Mouse (Mus musculus) C2C12 (cell line): Measurements from ENCODE around the gene Fam20c.

Experiments
- CEBPB ChIP-seq: IDR thresholded peaks from one replicate; pipeline ENCODE4 v1.6.1; 2011; ENCODE audit warnings: low read depth, mild to moderate bottlenecking, control low read depth, moderate library complexity
- CTCF ChIP-seq: IDR thresholded peaks from one replicate; pipeline ENCODE4 v1.5.1; 2011; ENCODE audit not compliant: control insufficient read depth, insufficient read depth, insufficient read length
- FOSL1 ChIP-seq: IDR thresholded peaks from one replicate; pipeline ENCODE4 v1.8.0; 2011; ENCODE audit warnings: mild to moderate bottlenecking, low read length; ENCODE audit not compliant: poor library complexity, insufficient read depth, severe bottlenecking
- MAX ChIP-seq: IDR thresholded peaks from one replicate; pipeline ENCODE4 v1.6.1; 2011; ENCODE audit warnings: mild to moderate bottlenecking, control low read depth
- MYOD1 ChIP-seq: IDR thresholded peaks from one replicate; pipeline ENCODE4 v1.6.1; 2011; ENCODE audit warnings: low read depth; ENCODE audit not compliant: control insufficient read depth, insufficient read length
- MYOG ChIP-seq: IDR thresholded peaks from one replicate; pipeline ENCODE4 v1.6.1; 2011; ENCODE audit not compliant: control insufficient read depth, insufficient read length; ENCODE audit errors: extremely low read depth
- USF1 ChIP-seq: IDR thresholded peaks from one replicate; pipeline ENCODE4 v1.6.1; 2011; ENCODE audit warnings: low read depth, mild to moderate bottlenecking, control low read depth, moderate library complexity

DNA sequence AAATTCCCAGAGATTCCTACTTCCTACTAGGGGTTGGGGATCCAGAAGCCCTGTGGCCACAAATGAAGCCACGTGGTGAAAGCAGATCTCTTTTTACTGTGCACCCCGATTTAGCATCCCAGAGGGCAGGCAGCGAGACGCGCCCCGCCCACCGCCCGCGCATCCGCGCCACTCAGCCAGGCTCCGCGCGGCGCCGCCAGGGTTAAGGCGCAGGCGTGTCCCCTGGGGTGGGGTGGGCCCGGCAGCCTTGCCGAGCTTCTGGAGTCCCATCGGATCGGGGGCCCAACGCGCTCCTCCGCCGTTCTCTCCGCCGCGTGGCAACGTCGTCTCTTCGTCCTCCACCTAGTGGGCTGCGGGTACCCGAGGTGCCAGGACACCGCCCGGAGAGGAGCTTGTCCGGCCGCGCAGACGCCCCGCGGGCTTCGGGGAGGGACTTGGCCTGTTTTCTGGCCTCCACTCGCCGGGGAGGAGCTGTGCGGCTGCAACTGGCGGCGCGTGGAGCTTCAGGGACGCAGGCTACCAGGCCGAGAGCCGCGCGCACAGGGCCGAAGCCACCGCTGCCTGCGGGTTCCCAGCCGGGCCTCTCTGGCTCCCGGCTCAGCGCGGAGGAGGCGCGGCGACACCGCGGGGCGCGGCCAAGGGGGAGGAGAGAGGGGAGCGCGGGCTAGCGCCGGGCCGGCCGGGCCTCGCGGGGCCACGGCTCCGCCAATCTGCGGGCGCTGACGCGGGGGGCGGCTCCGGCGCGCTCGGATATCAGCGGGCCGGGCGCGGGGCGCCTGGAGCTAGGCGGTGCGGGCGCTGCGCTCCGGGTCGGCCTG, at the start of gene Fam20c:
- TF ChIP-seq CTCF (no peak), MYOD1 (no peak), MYOG (no peak), CEBPB (no peak), USF1 (peak; percentile 74), MAX (peak; percentile 41), FOSL1 (no peak)
